Mouse (Mus musculus) frontal cortex, adult (tissue): ENCODE measurements around the gene Dhdh.
"Not testable (repeated sequence)": the region's sequence is repeated elsewhere in the genome, so short reads cannot be mapped to it uniquely, and the experiment has no call there.

Source experiments
- ATAC-seq: cut with Nextera tagmentation; 2 replicates; pipeline ENCODE4 v1.9.2; 2017; ENCODE audit warnings: mild to moderate bottlenecking, moderate library complexity, mixed read lengths; ENCODE audit not compliant: low TSS enrichment

The Dhdh gene

DNA sequence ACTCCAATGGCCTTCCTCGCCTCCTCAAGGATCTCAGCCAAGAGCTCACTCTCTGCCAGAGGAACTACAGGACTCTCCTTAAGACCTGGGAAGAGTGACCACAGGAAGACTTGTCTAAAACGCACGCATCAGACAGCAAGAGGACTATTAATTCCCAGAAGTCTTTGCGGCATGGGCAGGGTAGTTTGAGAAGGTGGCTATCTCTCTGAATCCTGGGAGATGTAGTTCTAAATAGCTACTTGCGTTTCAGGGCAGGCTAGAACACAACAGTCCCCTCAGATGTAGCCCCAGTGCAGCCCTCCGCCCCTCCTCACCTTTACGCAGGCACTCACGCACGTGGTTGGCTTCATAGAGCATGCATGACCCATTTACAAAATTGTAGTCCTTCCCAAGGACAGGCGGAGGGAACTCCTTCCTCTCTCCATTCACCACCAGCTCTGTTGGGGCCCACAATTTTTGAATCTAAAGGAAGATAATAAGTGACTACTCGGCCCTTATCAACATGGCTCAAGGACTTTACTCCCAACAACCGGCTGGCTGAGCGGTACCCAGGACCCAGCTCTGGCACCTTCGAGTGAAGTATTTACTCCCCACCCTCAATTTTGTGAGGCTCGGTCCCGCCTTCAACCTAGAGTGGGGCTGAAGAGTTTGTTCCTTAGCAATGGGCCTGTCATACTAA is 13.2 kb downstream of the Dhdh start:
- ATAC-seq: peak; percentile 48; the same call in 1 of the 2 replicates

DNA sequence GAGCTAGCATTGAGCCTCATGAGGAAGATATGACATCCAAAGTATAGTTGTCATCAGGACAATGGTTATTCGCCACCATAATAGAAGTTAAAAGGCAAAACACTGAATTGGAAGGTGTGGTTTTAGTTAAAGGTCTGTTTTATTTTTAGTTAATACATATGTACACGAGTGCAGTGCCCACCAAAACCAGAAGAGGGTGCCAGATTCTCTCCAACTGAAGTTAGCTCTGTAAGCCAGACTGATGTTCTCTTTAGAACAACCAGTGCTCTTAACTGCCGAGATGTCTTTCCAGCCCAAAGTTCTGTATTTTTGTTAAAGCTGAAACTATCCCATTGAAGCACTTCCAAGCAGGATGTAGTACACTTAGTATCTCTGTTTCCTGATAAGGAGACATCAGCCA is 17.7 kb downstream of the Dhdh start:
- ATAC-seq: peak; percentile 38; the same call in 1 of the 2 replicates

DNA sequence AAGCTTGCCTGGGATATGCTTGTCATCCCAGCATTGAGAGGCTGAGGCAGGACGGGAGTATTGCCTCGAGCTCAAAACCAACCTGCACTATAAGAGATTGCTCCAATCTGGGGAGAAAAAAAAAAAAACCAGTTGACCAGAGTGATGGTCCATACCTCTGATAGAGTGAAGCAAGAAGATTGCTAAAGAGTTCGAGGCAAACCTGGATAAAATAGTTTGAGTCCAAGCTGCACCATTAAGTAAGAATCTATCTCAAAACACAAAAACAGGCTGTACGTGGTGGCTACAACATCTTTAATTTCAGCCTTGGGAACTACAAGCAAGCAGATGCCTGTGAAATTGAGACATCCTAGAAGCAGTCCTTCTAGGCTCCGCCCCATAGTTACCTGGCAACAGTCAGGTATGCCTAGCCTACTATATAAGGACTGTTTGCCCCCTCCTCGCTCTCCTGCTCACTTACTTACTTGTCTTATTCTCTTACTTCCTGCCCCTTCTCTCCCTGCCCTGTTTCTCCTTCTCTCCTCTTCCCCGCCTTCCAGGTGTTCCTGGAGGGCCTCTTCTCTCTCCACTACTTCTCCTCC is 21.4 kb downstream of the Dhdh start:
- ATAC-seq: no peak

DNA sequence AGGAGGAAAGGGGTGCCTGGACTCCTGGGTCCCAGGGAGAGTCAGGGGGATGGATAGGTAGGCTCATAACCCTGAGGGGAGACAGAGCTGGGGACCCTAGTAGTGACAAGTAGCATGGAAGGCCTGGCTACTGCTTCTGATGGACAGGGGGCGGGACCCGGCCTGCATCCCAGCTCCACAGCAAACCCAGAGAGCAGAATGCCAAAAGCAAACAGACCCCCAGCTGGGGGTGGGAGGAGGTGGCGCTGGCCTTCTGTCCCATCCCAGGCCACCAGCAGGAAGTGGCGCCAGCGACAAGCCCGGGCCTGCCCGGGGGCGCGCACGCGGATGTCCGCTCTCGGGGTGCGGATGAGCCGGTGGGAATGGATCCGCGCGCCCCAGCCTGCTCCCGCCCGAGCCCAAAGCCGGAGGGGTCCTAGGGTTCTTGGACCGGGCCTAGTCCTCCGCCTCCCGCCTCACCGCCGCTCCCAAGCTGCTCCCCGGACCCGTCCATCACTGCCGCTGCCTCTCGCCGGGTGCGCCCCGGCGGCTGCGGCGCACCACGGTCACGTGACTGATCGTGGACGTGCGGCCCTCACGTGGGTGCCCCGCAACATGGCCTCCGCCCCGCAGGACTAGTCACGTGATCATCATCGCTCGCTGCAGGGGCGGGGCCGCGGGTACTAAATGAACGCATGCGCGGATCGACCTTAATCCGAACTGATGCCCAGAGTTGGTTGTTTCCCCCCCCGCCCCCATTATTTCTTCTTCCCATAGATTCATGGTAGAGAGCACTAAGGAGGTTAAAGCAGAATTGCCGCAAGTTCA is 22.1 kb downstream of the Dhdh start, which contains the start of gene Bax:
Bax (minus strand) TSS at position 616 of the 807 bp plus-strand sequence.
- peak; percentile 35 for ATAC-seq

DNA sequence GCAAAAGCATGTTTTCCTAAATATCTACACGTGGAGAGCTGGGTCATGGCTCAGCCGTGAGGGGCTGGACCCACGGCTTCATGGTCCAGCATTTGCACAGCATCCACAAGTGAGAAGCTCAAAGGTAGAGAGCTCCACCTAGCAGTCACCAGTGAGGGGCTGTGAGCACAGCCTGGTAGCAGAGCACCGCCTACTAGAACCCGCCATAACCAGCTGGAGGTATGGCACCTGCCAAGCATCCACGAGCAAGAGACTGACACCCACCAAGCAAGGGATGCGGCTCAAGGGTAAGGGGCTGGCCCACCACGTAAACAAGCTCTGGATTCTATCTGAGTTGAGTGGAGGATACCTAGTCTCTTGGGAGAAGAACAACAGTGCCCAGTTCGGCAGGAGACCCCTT is 23.1 kb downstream of the Dhdh start:
- ATAC-seq: no peak

DNA sequence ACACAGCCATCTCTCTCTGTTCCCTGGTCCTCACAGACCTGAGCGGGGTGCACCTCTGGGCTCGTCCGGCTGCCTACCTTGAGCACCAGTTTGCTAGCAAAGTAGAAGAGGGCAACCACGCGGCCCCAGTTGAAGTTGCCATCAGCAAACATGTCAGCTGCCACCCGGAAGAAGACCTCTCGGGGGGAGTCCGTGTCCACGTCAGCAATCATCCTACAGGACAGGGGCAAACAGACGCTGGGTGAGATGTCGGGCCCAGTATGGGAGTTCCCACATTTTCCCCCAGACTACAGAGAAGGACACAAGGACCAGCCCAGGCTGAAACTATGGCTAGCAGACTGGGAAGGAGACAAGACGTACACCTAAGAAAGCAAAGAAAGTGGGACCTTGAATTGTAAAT is 23.5 kb downstream of the Dhdh start:
- ATAC-seq: no peak

DNA sequence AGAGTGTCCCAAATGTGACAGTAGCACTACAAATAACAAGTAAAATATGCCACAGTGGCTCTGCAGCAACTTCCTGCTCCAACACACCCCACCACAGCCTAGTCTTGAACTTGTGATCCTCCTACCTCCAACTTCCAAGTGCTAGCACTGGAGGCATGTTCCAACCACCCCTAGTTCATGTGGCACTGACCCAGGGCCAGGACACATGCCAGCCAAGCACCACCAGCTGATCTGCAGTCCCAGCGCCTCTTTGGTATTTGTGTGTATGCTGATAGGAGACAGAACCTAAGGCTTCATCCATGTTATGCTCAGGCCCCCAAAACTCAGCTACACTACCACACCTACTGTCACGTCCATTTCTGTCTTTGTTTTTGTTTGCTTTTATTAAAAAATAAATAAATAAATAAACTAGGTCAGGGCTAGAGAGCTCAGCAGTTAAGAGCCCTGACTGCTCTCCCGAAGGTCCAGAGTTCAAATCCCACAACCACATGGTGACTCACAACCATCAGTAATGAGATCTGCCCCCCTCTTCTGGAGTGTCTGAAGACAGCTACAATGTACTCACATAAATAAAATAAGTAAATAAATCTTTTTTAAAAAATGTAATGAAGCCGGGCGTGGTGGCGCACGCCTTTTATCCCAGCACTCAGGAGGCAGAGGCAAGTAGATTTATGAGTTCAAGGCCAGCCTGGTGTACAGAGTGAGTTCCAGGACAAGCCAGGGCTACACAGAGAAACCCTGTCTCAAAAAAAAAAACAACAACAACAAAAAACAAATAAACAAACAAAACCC is 24.4 kb downstream of the Dhdh start:
- ATAC-seq: no peak

DNA sequence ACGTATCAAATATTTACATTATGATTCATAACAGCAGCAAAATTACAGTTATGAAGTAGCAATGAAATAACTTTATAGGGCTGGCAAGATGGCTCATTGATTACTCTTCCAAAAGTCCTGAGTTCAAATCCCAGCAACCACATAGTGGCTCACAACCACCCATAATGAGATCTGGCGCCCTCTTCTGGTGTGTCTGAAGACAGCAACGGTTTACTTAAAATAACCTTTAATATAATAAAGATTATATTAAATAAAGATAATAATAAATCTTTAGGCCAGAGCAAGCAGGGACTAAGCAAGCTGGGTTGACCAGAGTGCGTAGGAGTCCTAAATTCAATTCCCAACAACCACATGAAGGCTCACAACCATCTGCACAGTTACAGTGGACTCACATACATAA is 25.7 kb downstream of the Dhdh start:
- ATAC-seq: not testable (repeated sequence)

DNA sequence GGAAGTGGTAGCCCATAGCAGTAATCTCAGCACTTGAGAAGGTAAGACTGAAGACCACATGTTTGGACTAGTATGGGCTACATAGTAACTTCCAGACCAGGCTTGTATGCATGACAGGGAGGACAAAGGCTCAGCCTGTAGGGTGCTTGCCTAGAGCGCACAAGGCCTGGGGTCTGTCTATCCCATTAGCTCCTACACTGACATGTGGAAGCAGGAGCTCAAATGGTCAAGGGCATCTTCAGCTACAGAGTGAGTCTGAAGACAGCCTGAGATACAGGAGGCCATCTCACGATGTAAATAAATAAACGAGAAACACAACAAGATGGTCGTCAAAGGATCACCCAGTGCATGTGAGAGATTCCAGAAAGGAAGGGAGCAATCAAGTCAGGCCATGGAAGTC is 26.3 kb downstream of the Dhdh start:
- no peak for ATAC-seq

DNA sequence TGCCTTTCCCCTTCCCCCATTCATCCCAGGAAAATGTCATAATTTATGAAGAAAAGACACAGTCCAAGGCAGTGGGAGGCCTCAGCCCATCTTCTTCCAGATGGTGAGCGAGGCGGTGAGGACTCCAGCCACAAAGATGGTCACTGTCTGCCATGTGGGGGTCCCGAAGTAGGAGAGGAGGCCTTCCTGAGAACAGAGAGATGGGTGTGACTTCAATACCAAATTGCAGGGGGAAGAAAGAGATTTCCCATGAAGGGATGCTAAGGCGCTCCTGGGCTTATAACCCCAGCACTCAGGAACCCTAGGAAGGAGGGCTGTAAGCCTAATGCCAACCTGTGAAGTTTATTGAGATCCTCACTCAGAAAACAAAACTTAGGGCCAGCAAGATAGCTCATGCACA is 26.8 kb downstream of the Dhdh start:
- no peak for ATAC-seq

DNA sequence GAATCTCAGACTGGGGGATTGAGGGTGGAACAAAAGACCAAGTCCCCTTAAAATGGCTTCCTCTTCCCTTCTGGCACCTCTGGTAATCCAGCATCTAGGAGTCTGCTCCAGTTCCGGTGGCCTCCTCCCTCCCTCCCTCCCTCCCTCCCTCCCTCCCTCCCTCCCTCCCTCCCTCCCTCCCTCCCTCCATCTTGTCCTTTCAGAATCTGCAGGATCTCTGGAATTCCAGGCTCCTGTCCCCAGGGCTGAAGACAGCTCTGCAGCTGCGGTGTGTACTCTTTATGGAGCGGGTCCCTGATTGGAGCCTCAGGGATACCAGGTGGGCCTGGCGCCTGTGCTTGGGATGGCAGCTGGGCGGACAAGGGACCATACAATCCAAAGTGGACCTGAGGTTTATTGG is 27.3 kb downstream of the Dhdh start:
- ATAC-seq: no peak

DNA sequence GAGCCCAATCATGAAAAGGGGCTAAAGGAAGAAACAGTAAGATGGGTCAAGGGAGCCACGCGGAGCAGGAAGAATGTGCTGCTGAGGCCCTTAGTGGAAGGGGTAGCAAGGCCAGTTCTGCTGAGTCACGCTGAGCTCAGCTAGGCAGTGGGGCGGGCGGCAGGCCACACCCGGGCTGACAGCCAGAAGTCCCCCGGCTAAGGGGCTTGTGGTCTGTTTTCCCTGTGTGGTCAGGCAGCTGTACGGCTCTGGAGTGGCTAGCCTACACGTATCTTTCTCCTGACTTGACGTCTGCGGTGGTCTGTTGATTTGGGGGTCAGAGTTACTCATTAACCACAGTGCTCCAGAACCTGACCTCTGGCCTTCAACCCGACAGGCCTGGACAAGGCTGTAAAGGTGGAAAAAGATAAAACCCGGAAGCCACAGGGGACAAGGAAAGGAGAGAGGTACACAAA is 27.7 kb downstream of the Dhdh start:
- no peak for ATAC-seq

DNA sequence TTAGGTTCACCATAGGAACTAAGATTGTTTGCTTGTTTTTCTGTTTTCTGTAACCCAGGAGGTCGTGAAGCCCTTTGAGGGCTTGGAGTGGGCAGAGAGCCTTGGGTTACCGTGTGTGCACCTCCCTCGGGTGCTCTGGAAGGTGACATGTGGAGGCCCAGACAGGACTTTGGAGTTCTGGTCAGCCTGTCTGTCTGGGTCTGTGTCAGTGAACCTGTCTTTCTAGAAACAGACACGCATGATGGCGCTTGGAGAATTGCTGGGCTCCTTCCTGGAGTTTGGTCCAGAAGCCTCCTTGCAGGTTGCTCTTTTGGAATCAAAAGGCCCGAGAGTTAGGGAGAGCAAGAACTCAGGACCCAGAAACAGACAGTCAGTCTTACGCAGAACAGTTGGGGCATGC is 28.2 kb downstream of the Dhdh start:
- ATAC-seq: no peak

DNA sequence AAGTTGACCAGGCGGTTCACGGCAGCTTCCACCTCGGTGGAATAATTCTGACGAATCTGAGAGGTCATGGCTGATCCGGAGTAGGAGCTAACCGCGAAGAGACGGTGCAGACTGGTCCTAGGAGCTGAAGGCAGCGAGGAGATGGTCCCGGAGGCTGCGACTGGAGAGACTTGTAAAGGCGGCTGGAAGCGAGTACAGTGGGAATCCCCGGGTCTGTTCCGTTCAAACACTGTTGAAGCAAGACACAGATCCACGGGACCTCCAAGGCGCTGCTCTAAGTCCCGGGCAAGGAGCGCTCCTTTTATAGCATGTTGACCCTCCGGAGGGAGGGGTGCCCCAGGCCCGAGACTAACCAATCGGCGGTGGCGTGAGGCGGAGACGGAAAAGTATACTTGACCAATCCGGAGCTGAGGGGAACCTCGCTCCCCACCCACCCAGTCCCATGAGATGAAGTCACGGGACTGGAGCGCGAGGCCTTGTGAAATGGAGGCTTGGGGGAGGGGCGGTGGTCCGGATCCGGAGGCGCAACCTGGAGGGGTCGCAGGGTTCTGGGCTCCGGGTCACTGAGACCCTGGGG is 29.0 kb downstream of the Dhdh start, which contains the start of gene Ftl1:
Ftl1 (minus strand) TSS at position 321 of the 577 bp plus-strand sequence.
- ATAC-seq: peak; percentile 88

DNA sequence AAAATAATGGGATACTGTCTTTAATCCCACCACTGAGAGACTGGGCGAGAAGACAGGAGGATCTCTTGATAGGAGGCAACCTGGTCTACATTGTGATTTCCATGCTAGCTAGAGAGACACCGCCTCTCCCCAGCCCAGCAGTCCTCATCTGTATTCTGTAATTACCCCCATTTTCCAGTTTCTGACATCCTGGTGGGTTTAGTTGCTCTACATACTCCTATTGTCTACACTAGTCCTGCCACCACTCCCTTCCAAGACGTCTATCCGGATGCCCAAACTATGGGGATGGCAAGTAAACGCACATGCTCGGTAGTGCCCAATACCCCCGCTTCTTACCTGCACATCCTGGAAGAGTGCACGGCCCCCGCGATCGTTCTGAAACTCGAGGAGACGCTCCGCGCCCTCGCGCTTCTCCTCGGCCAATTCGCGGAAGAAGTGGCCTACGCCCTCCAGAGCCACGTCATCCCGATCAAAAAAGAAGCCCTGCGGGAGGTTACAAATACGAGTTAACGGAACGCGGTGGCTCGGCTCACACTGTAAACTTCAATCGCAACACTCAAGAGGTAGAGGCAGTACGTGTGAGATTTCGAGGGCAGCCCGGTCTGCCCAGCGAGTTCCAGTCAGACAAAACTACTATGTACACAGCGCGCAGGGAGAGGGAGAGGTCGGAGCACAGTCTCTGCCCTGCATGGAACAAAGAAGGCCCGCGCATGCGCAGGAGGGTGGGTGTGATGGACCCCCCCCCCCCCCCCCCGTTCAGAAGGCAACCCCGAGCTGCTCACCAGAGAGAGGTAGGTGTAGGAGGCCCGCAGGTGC is 29.6 kb downstream of the Dhdh start:
- peak; percentile 43 for ATAC-seq

DNA sequence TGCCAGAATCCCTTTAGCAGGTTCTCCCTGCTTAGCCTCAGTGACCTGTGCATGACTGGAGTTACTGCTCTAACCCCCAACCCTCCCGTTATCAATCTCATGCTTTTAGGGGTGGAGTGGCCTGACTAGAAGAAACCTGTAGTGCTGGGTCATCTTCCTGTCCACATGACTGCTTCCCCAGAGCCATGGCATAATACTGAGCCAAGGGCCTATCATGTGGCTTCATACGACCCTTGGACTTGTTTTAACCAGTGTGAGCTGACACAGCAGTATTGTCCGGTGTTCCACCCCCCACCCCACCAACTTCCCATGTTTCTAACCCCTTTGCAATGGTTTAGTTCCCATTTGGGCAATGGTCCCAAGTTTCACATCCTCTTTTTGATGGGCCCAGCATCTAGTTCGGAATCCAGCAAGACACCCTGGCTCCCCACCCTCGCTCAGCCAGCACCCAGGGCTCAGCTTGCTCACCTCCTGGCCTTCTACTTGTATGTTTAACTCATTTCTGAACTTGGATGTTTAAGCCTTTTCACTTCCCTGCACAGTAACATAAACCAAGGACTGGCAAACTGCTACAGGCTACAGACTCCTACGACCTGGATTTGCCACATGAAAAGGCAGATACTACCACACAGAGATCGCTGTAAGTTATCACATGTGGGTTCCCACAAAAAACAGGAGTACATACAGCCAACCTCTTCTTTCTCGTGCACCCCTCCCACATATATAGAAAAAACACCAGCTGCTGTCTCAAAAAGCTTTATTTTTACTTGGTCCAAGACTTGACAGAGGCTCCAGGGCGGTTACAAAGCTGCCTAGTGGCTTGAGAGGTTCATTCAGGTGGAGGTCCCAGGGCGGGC is 31.2 kb downstream of the Dhdh start:
- no peak for ATAC-seq

DNA sequence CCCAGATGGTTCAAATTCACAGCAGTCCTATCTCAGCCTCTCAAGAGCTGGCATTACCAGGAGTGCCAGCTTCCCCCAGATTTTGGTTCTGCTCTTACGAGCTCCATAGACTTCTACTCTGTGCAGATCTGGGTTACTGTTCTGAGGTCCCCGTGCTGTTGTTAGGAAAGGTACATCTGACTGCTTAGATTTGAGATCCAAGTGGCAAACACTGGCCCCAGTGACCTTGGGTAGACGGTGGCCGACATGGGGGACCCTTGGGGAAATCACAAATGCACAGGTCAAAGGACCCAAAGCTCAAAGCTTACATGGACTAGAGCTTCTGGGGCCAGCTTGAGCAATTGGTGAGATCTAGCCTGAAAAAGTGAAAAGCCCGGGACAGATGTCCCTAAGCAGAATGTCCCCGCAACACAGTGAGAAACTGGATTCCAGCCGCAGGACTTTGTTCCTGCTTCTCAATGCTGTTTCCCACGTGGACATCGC is 31.8 kb downstream of the Dhdh start:
- ATAC-seq: no peak

DNA sequence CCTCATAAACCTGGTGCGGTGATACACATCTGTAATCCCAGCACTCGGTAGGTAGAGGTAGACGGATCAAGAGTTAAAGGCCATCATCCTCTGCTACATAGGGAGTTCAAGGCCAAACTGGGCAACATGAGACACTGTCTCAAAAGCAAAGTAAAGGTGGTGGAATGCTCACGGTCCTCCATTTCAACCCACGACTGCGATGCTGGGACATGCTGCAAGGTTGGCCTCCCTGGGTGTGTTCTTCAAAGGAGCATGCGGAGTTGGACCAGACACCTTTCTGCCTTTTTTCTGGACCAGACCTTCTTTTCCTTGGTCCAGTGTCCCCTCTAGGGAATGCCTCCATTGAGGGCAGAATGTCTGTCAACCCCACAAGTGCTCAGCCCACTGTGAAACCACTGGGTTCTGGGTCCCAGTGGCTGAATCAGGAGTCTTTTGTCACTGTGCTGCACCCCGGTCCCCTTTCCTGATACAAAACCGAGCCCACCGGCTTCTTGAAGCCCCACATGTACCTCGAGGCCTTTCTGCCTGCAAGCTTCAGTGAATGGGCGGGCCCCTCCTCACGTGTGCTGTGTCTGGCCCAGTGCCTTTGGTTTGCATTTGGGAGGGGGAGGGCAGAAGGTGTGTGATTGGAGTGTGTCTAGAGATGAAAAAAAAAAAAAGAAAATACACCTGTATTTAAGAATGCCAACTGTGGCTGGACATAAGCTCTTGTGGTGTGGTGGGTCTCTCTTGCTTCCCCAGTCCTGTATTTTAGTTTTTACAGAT is 32.5 kb downstream of the Dhdh start:
- ATAC-seq: no peak

DNA sequence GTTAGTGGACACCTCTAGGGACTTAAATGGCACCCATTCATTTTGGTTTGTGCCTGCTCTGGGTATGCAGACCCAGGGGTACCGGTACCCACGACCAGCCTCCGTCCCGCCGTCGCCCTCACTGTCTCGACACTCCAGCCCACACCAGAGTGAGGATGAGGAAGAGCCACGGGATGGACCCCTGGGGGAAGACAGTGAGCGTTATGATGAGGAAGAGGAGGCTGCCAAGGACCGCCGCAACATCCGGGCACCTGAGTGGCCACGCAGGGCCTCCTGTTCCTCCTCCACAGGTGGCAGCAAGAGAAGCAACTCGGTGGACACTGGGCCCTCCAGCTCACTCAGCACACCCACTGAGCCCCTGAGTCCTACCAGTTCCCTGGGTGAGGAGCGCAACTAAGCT is 33.6 kb downstream of the Dhdh start:
- ATAC-seq: no peak
